Mouse (Mus musculus): Measurements from ENCODE around the gene Tmtc4.

- TF ChIP-seq CTCF (IDR thresholded peaks at IDR 0.05; ENCODE audit: control insufficient read depth, insufficient read depth, insufficient read length) (no peak), MAX (IDR thresholded peaks at IDR 0.05) (no peak)
Observed at GRCm38 (mm10) chr14:122951676-122952445, 32.0 kb downstream of the Tmtc4 start.

All from C2C12 (cell line).